Mouse (Mus musculus): Measurements from ENCODE around the gene Col8a1. TPM values are rescaled to one million over a fixed set of nuclear protein-coding genes. Genes with fewer than 3 reads are reported as not detected.

Col8a1 gene
- total RNA-seq, 2 experiments from 2014 or later, result 4.6 TPM

Other genes starting within 250 kb of the Col8a1 start
- gene Cmss1, start 147.9 kb downstream of the Col8a1 start, total RNA-seq (2021), result 10 to 100 TPM; 16.6 to 18.9 TPM